Mouse (Mus musculus) spleen, adult 18-20 months (tissue): ENCODE results near the gene Dnaja1.
A peak's percentile ranks its signal among the peaks of the same experiment; 100 is the strongest.

Source experiments
- DNase-seq, 2 experiments: peaks; one replicate each; pipeline ENCODE4 v3.0.0; 2022; ENCODE audit warnings: mixed read lengths in 2 of 2

Gene Dnaja1

GRCm38 (mm10) chr4:40722011-40722666 lies at the start of gene Dnaja1:
Dnaja1 (plus strand) TSS chr4:40722150.
- peak; percentile 96 to 99 for DNase-seq

- DNase-seq, result no peak
These were observed 48.4 kb upstream of the Dnaja1 start for GRCm38 (mm10) chr4:40673526-40673925.

GRCm38 (mm10) chr4:40676338-40676737 lies 45.6 kb upstream of the Dnaja1 start:
- no peak for DNase-seq

GRCm38 (mm10) chr4:40677132-40677531 lies 44.8 kb upstream of the Dnaja1 start:
- DNase-seq, result no peak

- peak in 1 of 2 experiments; percentile 29 for DNase-seq
These were observed 41.6 kb upstream of the Dnaja1 start for GRCm38 (mm10) chr4:40680250-40680860.

- DNase-seq, result peak in 1 of 2 experiments; percentile 44
These were observed 40.0 kb upstream of the Dnaja1 start for GRCm38 (mm10) chr4:40681908-40682307.

- DNase-seq, result no peak
These were observed 39.6 kb upstream of the Dnaja1 start for GRCm38 (mm10) chr4:40682359-40682758.

- DNase-seq, result no peak
These were observed 38.6 kb upstream of the Dnaja1 start for GRCm38 (mm10) chr4:40683306-40683705.

- DNase-seq, result no peak
These were observed 30.9 kb upstream of the Dnaja1 start for GRCm38 (mm10) chr4:40691100-40691499.

GRCm38 (mm10) chr4:40697059-40697458 lies 24.9 kb upstream of the Dnaja1 start:
- no peak for DNase-seq

GRCm38 (mm10) chr4:40700216-40700615 lies 21.7 kb upstream of the Dnaja1 start:
- DNase-seq, result no peak

- DNase-seq, result no peak
These were observed 20.2 kb upstream of the Dnaja1 start for GRCm38 (mm10) chr4:40701796-40702195.

GRCm38 (mm10) chr4:40702797-40703709 lies 18.9 kb upstream of the Dnaja1 start, which contains the start of gene Aptx:
Aptx (minus strand) TSS chr4:40703194.
- peak; percentile 90 to 92 for DNase-seq

- no peak for DNase-seq
These were observed 18.2 kb upstream of the Dnaja1 start for GRCm38 (mm10) chr4:40703710-40704275.

GRCm38 (mm10) chr4:40717141-40717540 lies 4.8 kb upstream of the Dnaja1 start:
- DNase-seq, result no peak

- DNase-seq, result no peak
These were observed 1.0 kb upstream of the Dnaja1 start for GRCm38 (mm10) chr4:40720910-40721309.

- DNase-seq, result peak; percentile 65 to 66
These were observed 924 bp downstream of the Dnaja1 start for GRCm38 (mm10) chr4:40722687-40723460.

- DNase-seq, result no peak
These were observed 3.2 kb downstream of the Dnaja1 start for GRCm38 (mm10) chr4:40725141-40725540.

GRCm38 (mm10) chr4:40725554-40725953 lies 3.6 kb downstream of the Dnaja1 start:
- no peak for DNase-seq

- no peak for DNase-seq
These were observed 5.3 kb downstream of the Dnaja1 start for GRCm38 (mm10) chr4:40727247-40727646.

GRCm38 (mm10) chr4:40731262-40731661 lies 9.3 kb downstream of the Dnaja1 start:
- no peak for DNase-seq

- no peak for DNase-seq
These were observed 13.4 kb downstream of the Dnaja1 start for GRCm38 (mm10) chr4:40735351-40735750.
